Mouse (Mus musculus) ovary, postnatal 36 days (tissue): ENCODE results near the gene Psg16.
"Not testable (repeated sequence)": the region's sequence is repeated elsewhere in the genome, so short reads cannot be mapped to it uniquely, and the experiment has no call there.

Experiments
- DNase-seq: peaks from one replicate; pipeline ENCODE4 v3.0.0; 2022; ENCODE audit warnings: low spot score, mixed read lengths

Gene Psg16

DNA sequence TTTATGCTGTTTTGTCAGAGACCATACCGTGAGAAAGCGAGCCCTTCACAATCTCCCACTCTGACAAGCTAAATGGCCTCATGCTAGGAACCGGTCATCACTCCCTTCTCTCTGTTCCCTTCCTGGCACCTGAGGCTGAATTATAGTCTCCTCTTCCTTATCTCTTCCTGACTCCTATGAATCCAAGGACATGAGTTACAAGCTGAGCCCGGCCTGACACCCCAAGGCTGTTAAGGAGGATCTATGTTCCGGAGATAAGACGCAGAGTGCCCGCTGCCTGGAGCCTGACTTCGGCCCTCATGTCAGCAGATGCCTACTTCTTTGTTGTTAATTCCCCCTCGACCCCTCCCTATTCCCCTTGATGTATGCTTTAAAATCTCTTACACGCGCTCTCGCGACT is 27.8 kb downstream of the Psg16 start:
- DNase-seq: not testable (repeated sequence)

DNA sequence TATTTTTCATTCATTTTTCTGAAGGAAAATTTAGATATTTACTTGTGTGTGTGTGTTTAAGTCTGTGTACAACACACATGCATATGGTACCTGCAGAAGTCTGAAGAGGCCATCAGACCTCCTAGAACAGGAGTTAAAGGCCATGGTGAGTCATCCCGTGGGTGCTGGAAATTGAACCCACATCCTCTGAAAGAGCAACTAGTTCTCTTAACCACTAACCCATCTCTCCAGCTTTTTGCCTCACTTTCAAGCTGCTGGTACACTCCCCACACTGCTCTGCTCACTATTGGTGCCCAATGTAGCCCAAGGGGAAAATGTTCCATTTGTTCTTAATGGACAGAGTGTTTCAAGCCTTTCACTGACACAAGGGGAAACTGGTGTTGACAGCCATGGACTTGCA is 61.5 kb downstream of the Psg16 start:
- no peak for DNase-seq

DNA sequence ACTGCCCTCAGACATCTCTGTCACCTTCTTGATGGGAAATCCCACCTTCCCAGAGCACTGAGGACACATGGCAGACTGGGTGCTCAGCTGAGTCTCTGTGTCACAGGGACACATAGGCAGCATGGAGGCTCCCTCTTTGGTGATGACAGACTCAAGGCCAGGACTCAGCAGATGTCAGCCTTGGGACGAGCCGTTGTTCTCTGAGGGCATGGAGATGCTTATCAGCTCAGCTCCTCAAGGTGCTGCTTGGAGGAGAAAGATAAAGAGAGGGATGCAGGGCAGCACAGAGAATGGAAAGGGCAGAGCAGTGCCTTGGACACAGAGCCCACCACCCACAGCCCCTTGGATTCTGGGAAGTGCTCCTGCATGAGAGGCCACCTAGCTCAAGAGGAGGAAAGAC is 76.1 kb downstream of the Psg16 start, which contains the start of gene Ceacam3:
Gene Ceacam3, plus strand, starts transcription at position 352 of the 400 bp plus-strand sequence.
- DNase-seq: no peak

DNA sequence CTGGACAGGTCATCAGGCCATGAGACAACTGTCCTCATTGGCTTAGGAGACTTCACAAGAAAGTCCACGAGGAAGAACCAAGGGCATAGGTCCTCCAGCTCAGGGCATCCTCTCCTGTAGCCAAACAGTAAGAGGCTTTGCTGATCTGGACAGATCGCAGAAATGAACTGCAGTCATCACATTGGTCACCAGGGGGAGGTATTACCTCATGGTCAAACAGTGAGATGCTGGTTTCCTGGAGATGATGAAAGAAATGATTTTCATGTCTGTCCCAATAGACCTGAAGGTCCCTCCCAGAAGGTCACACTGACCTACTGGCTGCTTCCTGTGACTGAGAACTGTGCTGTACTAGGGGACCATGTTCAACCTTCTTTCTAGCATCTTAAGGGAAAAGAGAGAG is 81.8 kb downstream of the Psg16 start:
- DNase-seq: no peak

DNA sequence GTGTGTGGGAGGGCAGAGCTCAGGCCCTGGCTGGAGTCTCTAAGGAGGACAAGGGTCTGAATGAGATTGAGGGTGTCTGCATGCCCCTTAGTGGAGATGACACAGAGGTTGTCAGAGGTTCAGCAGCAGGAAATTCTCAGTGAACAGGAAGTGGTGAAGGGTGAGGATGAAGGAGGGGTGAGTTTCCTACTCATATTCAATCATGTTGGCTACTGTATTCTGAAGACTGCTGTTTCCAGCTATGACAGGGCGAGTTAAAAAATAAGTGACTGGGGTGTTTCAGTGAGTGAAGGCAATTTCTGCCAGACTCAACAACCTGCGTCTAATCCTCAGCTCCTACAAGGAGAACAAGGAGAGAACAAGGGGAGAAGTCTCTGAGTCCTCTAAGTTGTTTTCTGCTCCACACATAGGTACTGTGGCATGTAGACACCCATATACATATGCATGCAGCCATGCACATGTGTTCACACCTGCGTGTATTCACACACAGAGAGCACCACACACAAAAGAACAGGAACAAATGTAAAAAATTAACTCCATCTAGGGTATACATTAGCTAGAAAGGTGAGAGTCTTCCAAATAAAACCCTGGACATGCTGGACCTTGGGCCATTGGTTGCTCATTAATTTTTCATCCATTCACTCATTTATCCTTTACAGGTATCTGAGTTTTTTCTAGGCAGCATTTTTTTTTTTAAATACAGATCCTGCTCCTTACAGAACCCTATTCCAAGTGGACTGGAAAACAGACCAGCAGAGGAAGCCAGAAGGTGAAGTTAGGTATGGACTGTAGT is 83.2 kb downstream of the Psg16 start:
- DNase-seq: no peak

DNA sequence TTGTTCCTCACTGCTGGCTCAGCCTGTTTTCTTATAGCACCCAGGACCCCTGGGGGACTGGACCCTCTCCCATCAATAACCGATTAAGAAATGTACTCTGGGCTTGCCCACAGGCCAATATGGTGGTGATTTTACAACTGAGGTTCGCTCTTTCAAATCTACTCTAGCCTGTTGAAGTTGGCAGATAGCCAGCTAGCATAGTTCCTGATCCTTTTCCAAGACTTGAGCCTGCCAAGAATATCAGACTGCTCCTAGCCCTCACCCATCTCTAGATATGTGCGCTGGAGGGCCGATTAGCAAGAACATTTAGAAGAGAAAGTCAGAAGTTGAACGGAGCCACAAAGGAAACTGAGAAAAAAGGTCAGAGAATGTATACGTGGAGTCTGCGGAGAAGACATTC is 85.2 kb downstream of the Psg16 start:
- DNase-seq: no peak

DNA sequence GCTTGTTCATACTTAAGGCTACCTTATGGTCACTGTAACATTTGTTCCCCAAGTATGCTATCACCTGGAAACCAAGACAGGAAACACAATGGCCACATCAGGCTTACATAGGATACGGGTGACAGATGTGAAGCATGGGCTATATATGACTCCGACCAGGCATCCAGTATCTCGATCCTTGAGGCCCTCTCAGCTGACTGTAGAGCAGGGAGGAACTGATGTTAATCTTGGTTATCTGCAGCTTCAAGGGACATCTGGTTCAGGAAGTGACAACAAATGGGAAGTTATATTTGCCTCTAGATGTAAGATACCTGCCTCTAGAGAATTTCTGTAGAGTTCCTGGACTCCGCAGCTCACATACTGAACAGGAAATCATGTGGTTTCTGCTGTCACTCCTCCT is 98.0 kb downstream of the Psg16 start:
- no peak for DNase-seq
